12 mouse cellular contexts compared by ENCODE assay signal in genomic region chr17:12839475-12840267, GRCm38 (mm10). TPM values are rescaled to one million over a fixed set of nuclear protein-coding genes. Genes with fewer than 3 reads are reported as not detected.
DNase-seq lines count a peak whose midpoint lies in the region; ATAC-seq and TF ChIP-seq lines count a peak whose summit lies in the region.
"Had no signal": no experiment of that assay in that cellular context is flagged by ENCODE, and none has a peak within 500 bp of the region (broad histone marks: within the 10 kb centered on the region; RNA-seq: fewer than 3 reads in every experiment).

No protein-coding gene starts in this region.

- H3K4me2 ChIP-seq in forebrain, postnatal 0 days (ENCODE audit: low read depth), result no peak overlapping the region
- H3K4me2 ChIP-seq: hindbrain, embryonic 15.5 days had no signal

- H3K4me3 ChIP-seq in forebrain, postnatal 0 days (ENCODE audit: low read depth, low read length), result no peak overlapping the region
- H3K4me3 ChIP-seq: hindbrain, embryonic 15.5 days had no signal

- H3K9ac ChIP-seq in forebrain, postnatal 0 days, result no peak overlapping the region
- H3K9ac ChIP-seq: hindbrain, embryonic 15.5 days had no signal

- no peak for TF ChIP-seq CTCF in brain, embryonic 14.5 days (IDR thresholded peaks at IDR 0.05; ENCODE audit: borderline replicate concordance, extremely low read depth, insufficient read depth, insufficient read length)
- TF ChIP-seq CTCF in forebrain, postnatal 0 days (IDR thresholded peaks at IDR 0.05; ENCODE audit: low read depth), result no peak

- no peaks in the 10 kb centered on the region for H3K36me3 ChIP-seq in forebrain, postnatal 0 days (ENCODE audit: insufficient read depth)
- H3K36me3 ChIP-seq: hindbrain, embryonic 15.5 days had no signal

- WGBS in forebrain, postnatal 0 days, result 50% methylated on average over 10 of the region's 10 CpGs

- H3K27me3 ChIP-seq in forebrain, postnatal 0 days (ENCODE audit: insufficient read depth, low read length), result no peaks in the 10 kb centered on the region; the same call in 1 of the 2 replicates
- H3K27me3 ChIP-seq: hindbrain, embryonic 15.5 days had no signal

- intact Hi-C loops in left cerebral cortex, postnatal 10 days (cut with DNase I), result no loop called here

- peak overlapping the region; percentile 73 for H3K27ac ChIP-seq in forebrain, postnatal 0 days (ENCODE audit: low read depth, low read length)
- H3K27ac ChIP-seq: hindbrain, embryonic 15.5 days had no signal

- peak; percentile 92 for DNase-seq in brain, adult 2 months (ENCODE audit: low read depth, low spot score)
- DNase-seq in brain, embryonic 14.5 days (ENCODE audit: low read depth), result peak; percentile 49
- peak; percentile 79 for DNase-seq in forebrain, postnatal 0 days
- DNase-seq in left cerebral cortex, postnatal 10 days (ENCODE audit: extremely low spot score in 1 of 2, low spot score in 2 of 2), result peak; percentile 19 to 58
- no peak for DNase-seq in urinary bladder, postnatal 36 days (ENCODE audit: low spot score in 2 of 2)
- no peak for DNase-seq in spleen, postnatal 14 days (ENCODE audit: low spot score in 2 of 2)
- no peak for DNase-seq in T-cell, adult 2 months (ENCODE audit: low spot score)
- DNase-seq: lung, adult 2 months; thymus, adult 18-20 months had no signal

- TF ChIP-seq POLR2A in brain, embryonic 14.5 days (IDR thresholded peaks at IDR 0.05; ENCODE audit: borderline replicate concordance, extremely low read depth, insufficient read depth, insufficient read length, poor library complexity, severe bottlenecking), result no peak

- 0 out of 2 replicates have a peak, but pooled peaks cover 4% of the 10 kb centered on the region for H3K4me1 ChIP-seq in forebrain, postnatal 0 days (ENCODE audit: insufficient read depth)
- H3K4me1 ChIP-seq: hindbrain, embryonic 15.5 days had no signal

- no peaks in the 10 kb centered on the region for H3K9me3 ChIP-seq in forebrain, postnatal 0 days (ENCODE audit: low read length)
- H3K9me3 ChIP-seq: hindbrain, embryonic 15.5 days had no signal

- ATAC-seq in forebrain, postnatal 0 days, result peak; percentile 91

RNA-seq across cellular contexts. Expression of gene Mas1, which starts 28.3 kb away (rescaled TPM):
- 0.07 and 0.08 TPM in 2 replicates for polyA plus RNA-seq in brain, embryonic 14.5 days (2012; rRNA removed)
- total RNA-seq in forebrain, postnatal 0 days (2014; rRNA removed), result 1.5 and 2.2 TPM in 2 replicates
- polyA plus RNA-seq in forebrain, postnatal 0 days (2015; fragmentation: Nextera tagmentation; extraction: Ambion mirVana), result 1.4 and 2.4 TPM in 2 replicates
- total RNA-seq in left cerebral cortex, postnatal 10 days (2021), result 10 to 100 TPM; 14.6 to 16.6 TPM
- polyA plus RNA-seq: hindbrain, embryonic 15.5 days; large intestine, adult 2 months had no signal

RNA-seq across cellular contexts. Expression of gene Mrgprh, which starts 36.2 kb away (rescaled TPM):
- polyA plus RNA-seq in brain, embryonic 14.5 days (2012; rRNA removed), result 0.05 TPM in 1 of 2 replicates, not detected in the other
- not detected in 2 replicates for total RNA-seq in forebrain, postnatal 0 days (2014; rRNA removed)
- polyA plus RNA-seq in forebrain, postnatal 0 days (2015; fragmentation: Nextera tagmentation; extraction: Ambion mirVana), result not detected in 2 replicates
- total RNA-seq in left cerebral cortex, postnatal 10 days (2021), result under 1 TPM in 1 of 2 experiments, not detected in 1; 0.28 TPM
- polyA plus RNA-seq: hindbrain, embryonic 15.5 days; neural tube, embryonic 11.5 days had no signal

Comparison
In these comparisons a context has a peak if more than half of its experiments do, and no peak if none do; other contexts are left out.
1. DNase-seq: peak in brain, adult 2 months (single experiment), brain, embryonic 14.5 days (single experiment), forebrain, postnatal 0 days (single experiment) and left cerebral cortex, postnatal 10 days (2 of 2); none in urinary bladder, postnatal 36 days (0 of 2), spleen, postnatal 14 days (0 of 2) and T-cell, adult 2 months (single experiment).